Comparison of ENCODE assay signal across 23 mouse cellular contexts in the genomic region with DNA sequence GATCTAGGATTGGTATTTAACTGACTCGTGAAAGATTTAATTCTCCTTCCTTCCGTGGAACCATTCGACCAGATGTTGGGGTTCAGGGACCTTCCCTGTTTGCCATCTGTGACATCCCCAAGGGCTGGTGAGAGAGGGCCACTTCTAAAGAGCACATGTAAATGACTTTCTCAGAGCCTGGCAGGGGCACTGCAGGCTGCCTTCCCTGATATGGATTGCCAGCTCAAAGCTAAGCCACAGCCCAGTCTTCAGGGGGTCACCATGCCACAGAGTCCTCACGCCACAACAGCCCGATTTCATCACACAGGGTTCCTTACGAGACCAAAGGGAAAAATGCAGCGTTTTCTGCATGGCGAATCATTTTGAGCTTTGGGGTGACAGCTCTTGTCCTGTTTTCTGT.
DNase-seq lines count a peak whose midpoint lies in the region; ATAC-seq lines count a peak whose summit lies in the region.
"Had no signal": no experiment of that assay in that cellular context is flagged by ENCODE, and none has a peak within 500 bp of the region (broad histone marks: within the 10 kb centered on the region; RNA-seq: fewer than 3 reads in every experiment).

No protein-coding gene starts in this region.

- no peak overlapping the region for H3K9ac ChIP-seq in forebrain, embryonic 11.5 days (ENCODE audit: low read length)
- no peak overlapping the region for H3K9ac ChIP-seq in forebrain, embryonic 12.5 days
- H3K9ac ChIP-seq in hindbrain, embryonic 14.5 days, result no peak overlapping the region
- H3K9ac ChIP-seq: embryonic facial prominence, embryonic 12.5 days; forebrain, embryonic 13.5 days; forebrain, embryonic 15.5 days; forebrain, postnatal 0 days had no signal

- ATAC-seq in forebrain, embryonic 11.5 days (replicated peaks; ENCODE audit: low FRiP score), result no peak
- ATAC-seq in forebrain, embryonic 12.5 days (ENCODE audit: low FRiP score), result no peak
- no peak for ATAC-seq in hindbrain, embryonic 14.5 days (ENCODE audit: low FRiP score)
- ATAC-seq: activated CD4-positive, CD25-positive, alpha-beta regulatory T cell, adult 4 months; CD4-positive, CD25-positive, alpha-beta regulatory T cell, adult 4 months; forebrain, embryonic 13.5 days; forebrain, embryonic 15.5 days; forebrain, postnatal 0 days; Patski had no signal

- H3K4me2 ChIP-seq in forebrain, embryonic 11.5 days (ENCODE audit: low read depth, low read length, severe bottlenecking), result no peak overlapping the region
- H3K4me2 ChIP-seq in forebrain, embryonic 12.5 days, result no peak overlapping the region
- H3K4me2 ChIP-seq in hindbrain, embryonic 14.5 days (replicated peaks), result no peak overlapping the region
- H3K4me2 ChIP-seq: embryonic facial prominence, embryonic 12.5 days; forebrain, embryonic 13.5 days; forebrain, embryonic 15.5 days had no signal

- H3K27ac ChIP-seq in forebrain, embryonic 11.5 days (ENCODE audit: low read depth, low read length), result no peak overlapping the region
- H3K27ac ChIP-seq in forebrain, embryonic 12.5 days, result no peak overlapping the region
- 0 out of 2 replicates have a peak overlapping the region, but pooled peaks have one; percentile 29 for H3K27ac ChIP-seq in hindbrain, embryonic 10.5 days
- H3K27ac ChIP-seq in hindbrain, embryonic 14.5 days, result no peak overlapping the region
- H3K27ac ChIP-seq: embryonic facial prominence, embryonic 10.5 days; embryonic facial prominence, embryonic 12.5 days; forebrain, embryonic 13.5 days; forebrain, embryonic 15.5 days had no signal

- DNase-seq in forebrain, embryonic 11.5 days (ENCODE audit: low spot score), result peak; percentile 27
- DNase-seq in hindbrain, embryonic 10.5 days (ENCODE audit: low spot score), result no peak
- DNase-seq in hindbrain, embryonic 14.5 days (ENCODE audit: low spot score), result no peak
- peak; percentile 30 for DNase-seq in testis, postnatal 10 days (ENCODE audit: low spot score)
- no peak for DNase-seq in testis, postnatal 14 days (ENCODE audit: low spot score)
- DNase-seq: adrenal gland, adult 8-10 months; adrenal gland, postnatal 14 days; adrenal gland, postnatal 36 days; B cell, adult 2 months; cerebellum, adult 11-12 months; cerebellum, adult 2 months; cerebellum, adult 9-10 months; cerebellum, postnatal 25 days; forebrain, postnatal 0 days had no signal

- H3K9me3 ChIP-seq in forebrain, embryonic 11.5 days (ENCODE audit: control insufficient read depth, low read length), result no peaks in the 10 kb centered on the region
- H3K9me3 ChIP-seq in forebrain, embryonic 12.5 days, result no peaks in the 10 kb centered on the region
- H3K9me3 ChIP-seq in hindbrain, embryonic 10.5 days, result no peaks in the 10 kb centered on the region
- H3K9me3 ChIP-seq in hindbrain, embryonic 14.5 days (ENCODE audit: control insufficient read depth, low read length), result no peaks in the 10 kb centered on the region
- H3K9me3 ChIP-seq: embryonic facial prominence, embryonic 10.5 days; embryonic facial prominence, embryonic 12.5 days; forebrain, embryonic 13.5 days; forebrain, embryonic 15.5 days had no signal

- no peaks in the 10 kb centered on the region for H3K27me3 ChIP-seq in forebrain, embryonic 11.5 days (ENCODE audit: control insufficient read depth, insufficient read depth, low read length)
- H3K27me3 ChIP-seq in forebrain, embryonic 12.5 days, result peaks cover 14% of the 10 kb centered on the region; the same call in 1 of the 2 replicates
- H3K27me3 ChIP-seq in hindbrain, embryonic 10.5 days (ENCODE audit: insufficient read depth, poor library complexity, severe bottlenecking), result 0 out of 2 replicates have a peak, but pooled peaks cover 5% of the 10 kb centered on the region
- no peaks in the 10 kb centered on the region for H3K27me3 ChIP-seq in hindbrain, embryonic 14.5 days (ENCODE audit: control insufficient read depth, insufficient read depth, low read length)
- H3K27me3 ChIP-seq: embryonic facial prominence, embryonic 12.5 days had no signal

- H3K36me3 ChIP-seq in forebrain, embryonic 11.5 days (ENCODE audit: control insufficient read depth, insufficient read depth, low read length), result no peaks in the 10 kb centered on the region
- no peaks in the 10 kb centered on the region for H3K36me3 ChIP-seq in forebrain, embryonic 12.5 days (replicated peaks)
- H3K36me3 ChIP-seq in hindbrain, embryonic 10.5 days, result no peaks in the 10 kb centered on the region
- H3K36me3 ChIP-seq in hindbrain, embryonic 14.5 days (replicated peaks; ENCODE audit: control insufficient read depth, insufficient read depth), result no peaks in the 10 kb centered on the region
- H3K36me3 ChIP-seq: embryonic facial prominence, embryonic 10.5 days; embryonic facial prominence, embryonic 12.5 days; forebrain, embryonic 15.5 days; G1E had no signal

- WGBS in forebrain, embryonic 11.5 days, result 83% methylated on average over 8 of the region's 8 CpGs
- WGBS in forebrain, embryonic 12.5 days, result 89% methylated on average over 8 of the region's 8 CpGs
- WGBS in hindbrain, embryonic 10.5 days, result 77% methylated on average over 8 of the region's 8 CpGs
- 50% methylated on average over 8 of the region's 8 CpGs for WGBS in hindbrain, embryonic 14.5 days

- H3K4me1 ChIP-seq in forebrain, embryonic 11.5 days (replicated peaks; ENCODE audit: control insufficient read depth, insufficient read depth, low read length), result no peaks in the 10 kb centered on the region
- no peaks in the 10 kb centered on the region; the same call in 1 of the 2 replicates for H3K4me1 ChIP-seq in forebrain, embryonic 12.5 days
- H3K4me1 ChIP-seq in hindbrain, embryonic 10.5 days (replicated peaks), result peaks cover 8% of the 10 kb centered on the region; the same call in 1 of the 2 replicates
- peaks cover 24% of the 10 kb centered on the region for H3K4me1 ChIP-seq in hindbrain, embryonic 14.5 days (replicated peaks; ENCODE audit: control insufficient read depth, insufficient read depth, low read length)
- H3K4me1 ChIP-seq: embryonic facial prominence, embryonic 12.5 days; forebrain, embryonic 13.5 days; forebrain, embryonic 15.5 days had no signal

- H3K4me3 ChIP-seq in forebrain, embryonic 11.5 days (ENCODE audit: low read depth, low read length), result no peak overlapping the region
- no peak overlapping the region for H3K4me3 ChIP-seq in forebrain, embryonic 12.5 days (replicated peaks)
- no peak overlapping the region for H3K4me3 ChIP-seq in hindbrain, embryonic 10.5 days
- no peak overlapping the region for H3K4me3 ChIP-seq in hindbrain, embryonic 14.5 days (replicated peaks; ENCODE audit: low read length)
- H3K4me3 ChIP-seq: embryonic facial prominence, embryonic 10.5 days; embryonic facial prominence, embryonic 12.5 days; forebrain, embryonic 13.5 days; forebrain, embryonic 15.5 days had no signal

Comparison
In these comparisons a context has a peak if more than half of its experiments do, and no peak if none do; other contexts are left out.
1. DNase-seq: peak in forebrain, embryonic 11.5 days (single experiment) and testis, postnatal 10 days (single experiment); none in hindbrain, embryonic 10.5 days (single experiment), hindbrain, embryonic 14.5 days (single experiment) and testis, postnatal 14 days (single experiment).